Mouse (Mus musculus) lung, embryonic 15.5 days (tissue): ENCODE measurements at regions not wholly inside any gene's neighbourhood (a gene's known extent, or its start where the extent isn't known, plus 50 kb on each side); places are given as distances from the start of the nearest gene placed in this dataset.

Experiments
- ATAC-seq: fragments of 200-750 bp; cut with Nextera tagmentation; 2 replicates; pipeline ENCODE4 v1.8.0; 2017; ENCODE audit warnings: moderate number of reproducible peaks, borderline replicate concordance; ENCODE audit not compliant: low FRiP score, low TSS enrichment; ENCODE audit errors: extremely low read depth
- H3K27ac ChIP-seq: fragments of 300-500 bp; sonication (generic); 2 replicates; pipeline ENCODE4 v1.5.1; 2015; ENCODE audit warnings: moderate library complexity, mild to moderate bottlenecking, inconsistent platforms
- H3K27me3 ChIP-seq: fragments of 300-500 bp; sonication (generic); 2 replicates; pipeline ENCODE4 v1.6.1; 2015; ENCODE audit warnings: inconsistent platforms
- H3K36me3 ChIP-seq: fragments of 300-500 bp; sonication (generic); 2 replicates; pipeline ENCODE4 v1.6.1; 2015; ENCODE audit warnings: inconsistent platforms
- H3K4me1 ChIP-seq: fragments of 300-500 bp; sonication (generic); 2 replicates; pipeline ENCODE4 v1.6.1; 2015; ENCODE audit warnings: inconsistent platforms
- H3K4me2 ChIP-seq: fragments of 300-500 bp; sonication (generic); 2 replicates; pipeline ENCODE4 v1.6.1; 2015; ENCODE audit warnings: inconsistent platforms, mild to moderate bottlenecking, moderate library complexity
- H3K4me3 ChIP-seq: fragments of 300-500 bp; sonication (generic); 2 replicates; pipeline ENCODE4 v1.5.1; 2015; ENCODE audit warnings: mild to moderate bottlenecking, inconsistent platforms
- H3K9ac ChIP-seq: fragments of 300-500 bp; sonication (generic); 2 replicates; pipeline ENCODE4 v1.6.1; 2015; ENCODE audit warnings: inconsistent platforms
- H3K9me3 ChIP-seq: fragments of 300-500 bp; sonication (generic); 2 replicates; pipeline ENCODE4 v1.6.1; 2016; ENCODE audit warnings: inconsistent platforms
- WGBS: fragments of 180-500 bp; shearing (Covaris S2); methylation state at CpG from one replicate; pipeline ENCODE4 v1.1.7; 2015; 5-methylcytosine and 5-hydroxymethylcytosine counted together

DNA sequence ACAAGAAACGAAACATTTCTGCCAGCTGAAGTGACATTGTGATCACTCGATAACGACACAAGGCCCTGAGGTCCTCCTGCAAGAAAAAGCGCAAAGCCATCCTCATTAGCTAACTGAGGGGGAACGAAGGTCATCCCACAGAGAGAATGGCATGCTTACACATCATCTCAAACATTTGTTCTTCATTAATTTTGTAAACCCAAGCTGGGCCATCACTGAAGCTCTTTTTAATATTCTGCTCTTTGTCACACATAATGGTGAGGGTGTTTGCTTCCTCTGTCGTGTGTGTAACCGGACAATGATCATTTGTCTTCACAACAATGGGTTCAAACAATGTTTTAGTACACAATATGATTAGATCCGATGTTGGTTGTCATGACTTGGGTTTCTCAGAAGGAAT lies 1217.9 kb downstream of the Mat2b start:
- Histone ChIP-seq H3K9ac (no peak overlapping the region), H3K27me3 (no peaks in the 10 kb centered on the region), H3K27ac (no peak overlapping the region), H3K4me3 (no peak overlapping the region), H3K4me2 (no peak overlapping the region), H3K36me3 (no peaks in the 10 kb centered on the region), H3K4me1 (no peaks in the 10 kb centered on the region), H3K9me3 (no peaks in the 10 kb centered on the region)
- no peak for ATAC-seq
- WGBS = 64% methylated on average over 8 of the region's 8 CpGs

DNA sequence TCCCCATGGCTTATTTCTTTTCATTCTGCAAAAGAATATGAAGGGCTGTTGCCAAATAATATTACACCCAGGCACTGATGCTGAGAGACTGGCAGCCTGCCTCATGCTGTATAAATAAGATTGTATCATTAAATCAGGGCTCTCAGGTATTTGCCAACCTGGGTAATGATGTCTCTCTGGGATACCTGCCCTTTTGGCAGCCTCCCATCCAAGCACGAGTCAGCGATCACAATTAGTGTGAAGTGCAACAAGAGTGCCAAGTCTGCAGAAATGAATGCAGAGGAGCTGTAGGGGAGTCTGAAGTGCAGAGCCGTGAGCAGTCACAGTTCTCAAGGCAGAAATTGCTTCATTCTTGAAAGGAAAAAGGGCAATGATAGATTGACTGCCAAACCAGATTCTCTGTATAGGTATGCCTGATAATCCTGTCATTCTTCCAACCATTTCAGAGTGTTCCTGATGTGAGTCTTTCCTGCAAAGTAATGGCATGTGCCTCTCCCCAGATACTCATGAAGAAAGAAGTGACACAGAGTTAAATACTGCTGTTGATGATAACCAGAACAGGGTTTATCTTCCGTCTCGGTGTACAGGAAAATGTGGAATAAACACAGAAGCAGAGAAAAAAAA lies 1241.6 kb downstream of the Mat2b start:
- Histone ChIP-seq H3K36me3 (no peaks in the 10 kb centered on the region), H3K9ac (no peak overlapping the region), H3K4me3 (no peak overlapping the region), H3K27ac (no peak overlapping the region), H3K4me1 (no peaks in the 10 kb centered on the region), H3K27me3 (no peaks in the 10 kb centered on the region), H3K9me3 (no peaks in the 10 kb centered on the region), H3K4me2 (no peak overlapping the region)
- WGBS = 36% methylated on average over 5 of the region's 5 CpGs
- ATAC-seq = no peak

DNA sequence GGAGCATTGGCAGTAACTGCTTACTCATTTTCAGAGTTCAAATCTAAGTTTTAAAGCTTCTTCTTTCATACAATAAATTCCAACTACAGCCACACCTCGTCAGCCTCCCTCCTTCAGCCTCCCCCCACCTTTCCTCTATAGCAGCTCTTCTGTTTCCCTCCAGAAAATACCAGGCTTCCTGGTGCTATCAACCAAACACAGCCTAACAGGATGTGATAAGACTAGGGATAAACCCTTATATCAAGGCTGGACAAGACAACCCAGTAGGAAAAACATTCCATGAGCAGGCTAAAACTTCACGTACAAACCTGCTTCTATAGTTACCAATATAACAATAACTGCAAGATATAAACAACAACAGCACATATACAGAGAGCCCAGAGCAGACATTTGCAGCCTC lies 1248.6 kb downstream of the Mat2b start:
- Histone ChIP-seq H3K4me1 (no peaks in the 10 kb centered on the region), H3K27me3 (no peaks in the 10 kb centered on the region), H3K9ac (no peak overlapping the region), H3K27ac (no peak overlapping the region), H3K9me3 (no peaks in the 10 kb centered on the region), H3K36me3 (no peaks in the 10 kb centered on the region), H3K4me3 (no peak overlapping the region), H3K4me2 (no peak overlapping the region)
- ATAC-seq = no peak
- WGBS = 38% methylated on average over 2 of the region's 2 CpGs

DNA sequence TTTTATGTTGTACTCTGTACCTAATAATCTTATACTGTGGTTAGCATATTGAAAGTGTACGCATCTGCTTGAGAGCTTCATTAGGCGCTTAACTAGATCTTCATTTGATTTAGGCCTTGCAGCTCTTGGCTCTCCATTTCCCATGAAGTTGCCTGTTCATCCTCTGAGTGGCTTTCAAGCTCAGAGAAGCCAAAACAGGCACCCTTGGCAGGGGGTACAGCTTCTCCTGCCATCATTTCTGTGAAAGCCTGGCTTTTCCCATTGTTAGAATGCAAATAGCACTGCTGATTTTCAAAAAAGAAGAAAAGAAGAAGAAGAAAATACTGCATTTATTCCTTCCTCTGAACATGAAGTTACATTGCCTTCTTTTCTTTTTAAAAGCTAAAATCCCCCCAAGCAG lies 1283.3 kb downstream of the Mat2b start:
- Histone ChIP-seq H3K27ac (no peak overlapping the region), H3K4me1 (no peaks in the 10 kb centered on the region), H3K9ac (no peak overlapping the region), H3K9me3 (no peaks in the 10 kb centered on the region), H3K4me2 (no peak overlapping the region), H3K36me3 (no peaks in the 10 kb centered on the region), H3K27me3 (no peaks in the 10 kb centered on the region), H3K4me3 (no peak overlapping the region)
- ATAC-seq = no peak
- 84% methylated on average over 2 of the region's 2 CpGs for WGBS

DNA sequence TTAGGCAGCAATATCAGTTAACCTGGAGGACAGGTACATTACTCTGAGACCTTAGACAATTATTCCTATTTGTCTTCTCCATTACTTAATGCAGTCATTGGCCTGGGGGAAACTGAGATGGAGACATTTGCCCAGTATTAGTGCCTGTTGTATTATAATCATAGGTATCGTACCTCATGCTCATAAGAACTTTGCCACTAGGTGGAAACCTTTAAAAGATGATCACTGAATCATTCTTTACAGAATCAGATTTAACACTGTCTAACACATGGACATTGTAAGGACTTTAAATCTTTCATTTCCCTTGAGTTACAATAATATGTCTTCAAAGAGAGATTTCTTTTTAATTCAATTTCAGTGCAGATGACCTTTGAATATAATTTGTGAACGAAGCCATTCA lies 1283.8 kb downstream of the Mat2b start:
- no peak for ATAC-seq
- Histone ChIP-seq H3K9ac (no peak overlapping the region), H3K4me3 (no peak overlapping the region), H3K27me3 (no peaks in the 10 kb centered on the region), H3K36me3 (no peaks in the 10 kb centered on the region), H3K9me3 (no peaks in the 10 kb centered on the region), H3K4me1 (no peaks in the 10 kb centered on the region), H3K27ac (no peak overlapping the region), H3K4me2 (no peak overlapping the region)
- 87% methylated on average over 2 of the region's 2 CpGs for WGBS

DNA sequence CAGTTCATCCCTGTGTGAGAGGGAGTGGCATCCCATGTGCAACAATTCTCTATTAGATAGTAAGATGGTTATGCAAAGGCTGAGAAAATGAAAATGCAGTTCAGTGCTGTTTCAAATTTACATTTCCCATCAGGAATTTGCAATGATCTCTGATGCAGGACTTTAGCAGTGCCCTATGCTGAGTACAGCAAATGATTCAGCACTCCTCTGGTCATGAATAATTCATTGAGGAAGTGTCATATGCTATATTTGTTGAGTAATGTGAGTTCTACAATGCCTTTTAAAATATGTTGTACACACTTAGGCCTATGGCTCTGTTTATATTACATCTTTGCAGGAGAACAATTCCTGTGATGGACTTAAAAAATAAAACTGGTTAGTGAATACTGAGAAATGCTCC lies 1330.2 kb downstream of the Mat2b start:
- Histone ChIP-seq H3K36me3 (no peaks in the 10 kb centered on the region), H3K27me3 (no peaks in the 10 kb centered on the region), H3K27ac (no peak overlapping the region), H3K4me2 (no peak overlapping the region), H3K4me3 (no peak overlapping the region), H3K4me1 (no peaks in the 10 kb centered on the region), H3K9ac (no peak overlapping the region), H3K9me3 (no peaks in the 10 kb centered on the region)
- no peak for ATAC-seq

DNA sequence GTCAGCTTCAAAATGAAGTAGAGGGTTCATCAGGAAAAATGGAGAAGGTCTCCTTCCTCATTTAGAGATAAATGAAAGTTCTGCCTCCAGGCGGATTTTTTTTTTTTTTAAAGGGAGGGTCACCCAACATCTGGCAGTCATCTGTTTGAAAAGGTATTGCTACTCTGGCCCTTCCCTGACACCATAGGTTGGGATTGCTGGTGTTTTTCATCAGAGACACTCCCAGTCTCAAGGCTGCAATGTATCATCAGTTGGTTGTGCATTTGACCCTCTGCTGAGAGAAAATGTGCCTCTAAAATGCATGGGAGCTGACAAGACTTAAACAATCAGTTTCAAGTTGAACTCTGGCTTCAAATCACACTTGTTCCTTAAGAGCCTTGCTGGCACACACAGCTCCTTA lies 1344.4 kb downstream of the Mat2b start:
- no peak overlapping the region for H3K4me3 ChIP-seq
- H3K9ac ChIP-seq = no peak overlapping the region
- WGBS = 7% methylated on average over 1 of the region's 1 CpGs
- ATAC-seq = no peak
- no peak overlapping the region for H3K27ac ChIP-seq
- H3K9me3 ChIP-seq = no peaks in the 10 kb centered on the region
- no peaks in the 10 kb centered on the region for H3K36me3 ChIP-seq
- no peaks in the 10 kb centered on the region for H3K4me1 ChIP-seq
- no peaks in the 10 kb centered on the region for H3K27me3 ChIP-seq
- no peak overlapping the region for H3K4me2 ChIP-seq
